Mouse (Mus musculus) cortical plate, adult 2 months (tissue): ENCODE measurements around the gene Cpsf4.

Experiments
- CTCF ChIP-seq: fragments of 200-500 bp; IDR thresholded peaks from 2 replicates; pipeline ENCODE4 v1.5.1; 2011; ENCODE audit warnings: mild to moderate bottlenecking, control low read depth, low read length; ENCODE audit not compliant: insufficient read depth; ENCODE audit errors: extremely low read depth
- POLR2A ChIP-seq: fragments of 200-500 bp; IDR thresholded peaks from 2 replicates; pipeline ENCODE4 v1.6.1; 2011; ENCODE audit warnings: mild to moderate bottlenecking, low read length, control low read depth; ENCODE audit not compliant: insufficient read depth; ENCODE audit errors: extremely low read depth

- TF ChIP-seq POLR2A = no peak
- TF ChIP-seq CTCF = no peak
Observed at GRCm38 (mm10) chr5:145167306-145167661, 271 bp downstream of the Cpsf4 start.
